Mouse (Mus musculus) embryonic fibroblast, embryonic 13.5 days (primary cell): ENCODE measurements around the gene Tifab. TPM values are rescaled to one million over a fixed set of nuclear protein-coding genes. Genes with fewer than 3 reads are reported as not detected.
A peak's percentile ranks its signal among the peaks of the same experiment; 100 is the strongest.
"Not testable (repeated sequence)": the region's sequence is repeated elsewhere in the genome, so short reads cannot be mapped to it uniquely, and the experiment has no call there.

Experiments used
- H3K27ac ChIP-seq: 2 replicates; pipeline ENCODE4 v1.5.1; 2012; ENCODE audit warnings: low read length, control low read depth, inconsistent platforms; ENCODE audit not compliant: insufficient read depth
- H3K4me1 ChIP-seq: 2 replicates; pipeline ENCODE4 v1.6.1; 2011; ENCODE audit warnings: low read length; ENCODE audit not compliant: control insufficient read depth, insufficient read depth
- H3K4me3 ChIP-seq: 2 replicates; pipeline ENCODE4 v1.5.1; 2011; ENCODE audit warnings: mild to moderate bottlenecking, control low read depth, low read length; ENCODE audit not compliant: insufficient read depth
- CTCF ChIP-seq: IDR thresholded peaks from 2 replicates; pipeline ENCODE4 v1.5.1; 2011; ENCODE audit warnings: mild to moderate bottlenecking, control low read depth, low read length, moderate library complexity, borderline replicate concordance; ENCODE audit not compliant: insufficient read depth
- POLR2A ChIP-seq: IDR thresholded peaks from 2 replicates; pipeline ENCODE4 v1.6.1; 2011; ENCODE audit warnings: low read depth, mild to moderate bottlenecking, control low read depth, low read length, moderate library complexity
- polyA plus RNA-seq: library from polyadenylated mRNA; stranded (reverse); fragments of >200 nt; gene quantifications from 2 replicates; pipeline ENCODE4 v1.2.4, GENCODE M21; 2011; ENCODE audit warnings: low read depth; ENCODE audit not compliant: missing spikeins, insufficient read length

The Tifab gene
- polyA plus RNA-seq, 1 experiment: not detected

DNA sequence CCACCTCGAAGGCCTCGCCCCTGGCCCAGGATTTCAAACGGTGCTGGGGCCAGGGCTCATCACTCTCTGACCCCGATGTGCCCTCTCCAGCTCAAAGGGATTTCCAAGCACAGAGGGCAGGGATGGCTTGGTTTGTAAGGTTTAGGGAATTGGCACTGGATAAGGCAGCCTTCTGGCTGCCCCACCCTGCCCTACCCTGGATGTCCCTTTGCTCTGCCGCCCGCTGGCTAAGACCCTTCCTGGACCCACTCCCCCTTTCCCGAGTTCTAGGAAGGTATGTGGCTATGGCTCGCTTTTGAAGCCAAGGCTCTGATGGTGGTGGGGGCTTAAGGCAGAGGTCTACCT is 30.4 kb upstream of the Tifab start:
- Histone ChIP-seq H3K4me1 (no peaks in the 10 kb centered on the region), H3K27ac (no peak overlapping the region), H3K4me3 (no peak overlapping the region)
- no peak for TF ChIP-seq CTCF
- TF ChIP-seq POLR2A: no peak

DNA sequence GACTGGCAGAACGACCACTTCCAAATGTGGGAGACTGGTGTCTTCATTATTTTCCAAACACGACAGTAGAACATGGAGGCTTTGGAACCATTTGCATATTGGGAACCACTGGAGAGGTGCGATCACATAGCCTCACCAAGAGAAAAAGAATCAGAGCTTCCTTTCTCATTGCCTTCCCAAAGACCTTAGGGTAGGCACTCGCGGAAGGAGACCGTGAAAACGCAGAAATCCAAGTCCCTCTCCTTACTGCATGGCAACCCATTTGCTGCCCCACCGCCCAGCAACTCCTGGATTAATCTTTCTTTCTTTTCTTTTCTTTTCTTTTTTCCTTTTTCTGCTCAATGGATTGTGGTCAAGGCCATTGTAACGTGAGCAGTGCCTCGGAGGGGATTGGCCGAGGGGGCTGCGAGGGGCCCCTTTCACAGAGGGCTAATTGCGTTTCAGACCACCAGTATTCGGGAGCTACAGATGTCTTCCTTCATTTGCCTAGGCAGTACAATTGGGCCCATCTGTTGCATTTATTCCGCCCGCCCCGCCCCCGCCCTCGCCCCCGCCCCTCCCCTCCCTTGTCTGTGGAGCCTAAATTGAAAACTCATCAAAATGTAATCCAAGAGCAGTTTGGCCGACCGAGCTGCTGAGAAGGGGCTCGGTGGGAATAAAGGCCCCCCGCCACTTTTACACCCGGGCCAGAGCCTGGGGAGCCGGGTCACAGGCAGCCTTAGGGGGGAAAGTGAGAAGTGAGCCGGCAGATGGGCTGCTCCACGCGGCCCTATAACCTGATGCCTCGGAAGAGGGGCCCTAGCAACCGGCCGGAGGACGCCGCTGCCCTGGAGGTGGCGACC is 29.8 kb upstream of the Tifab start:
- Histone ChIP-seq H3K27ac (no peak overlapping the region), H3K4me3 (no peak overlapping the region), H3K4me1 (no peaks in the 10 kb centered on the region)
- TF ChIP-seq CTCF (no peak), POLR2A (no peak)

DNA sequence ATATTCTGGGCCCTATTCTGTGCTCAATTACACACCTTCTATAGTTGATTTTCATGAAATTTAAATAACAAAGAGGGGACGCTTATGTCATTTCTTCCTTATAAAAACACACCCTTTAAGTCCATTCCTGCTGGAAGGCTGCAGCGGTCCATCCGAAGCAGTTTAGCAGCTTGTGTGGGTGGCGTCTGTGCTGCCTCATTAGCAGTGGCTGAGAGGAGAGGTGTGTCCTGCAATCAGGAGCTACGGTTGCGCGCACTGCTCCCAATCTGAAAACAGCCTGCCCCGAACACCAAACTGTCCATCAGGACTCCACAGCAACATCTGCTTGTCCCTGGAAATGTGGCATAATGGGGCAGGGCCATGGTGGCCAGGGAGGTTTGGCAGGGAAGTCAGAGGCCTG is 20.8 kb upstream of the Tifab start:
- no peaks in the 10 kb centered on the region for H3K4me1 ChIP-seq
- H3K27ac ChIP-seq: no peak overlapping the region
- TF ChIP-seq POLR2A (no peak), CTCF (no peak)
- no peak overlapping the region for H3K4me3 ChIP-seq

GRCm38 (mm10) chr13:56197473-56198266 is 19.0 kb upstream of the Tifab start:
- TF ChIP-seq POLR2A: no peak
- peak; percentile 100 for TF ChIP-seq CTCF
- Histone ChIP-seq H3K4me1 (no peaks in the 10 kb centered on the region), H3K27ac (no peak overlapping the region), H3K4me3 (no peak overlapping the region)

- H3K4me1 ChIP-seq: no peaks in the 10 kb centered on the region
- no peak overlapping the region for H3K4me3 ChIP-seq
- TF ChIP-seq CTCF (no peak), POLR2A (no peak)
- H3K27ac ChIP-seq: no peak overlapping the region
These were observed 18.3 kb upstream of the Tifab start for GRCm38 (mm10) chr13:56197031-56197430.

DNA sequence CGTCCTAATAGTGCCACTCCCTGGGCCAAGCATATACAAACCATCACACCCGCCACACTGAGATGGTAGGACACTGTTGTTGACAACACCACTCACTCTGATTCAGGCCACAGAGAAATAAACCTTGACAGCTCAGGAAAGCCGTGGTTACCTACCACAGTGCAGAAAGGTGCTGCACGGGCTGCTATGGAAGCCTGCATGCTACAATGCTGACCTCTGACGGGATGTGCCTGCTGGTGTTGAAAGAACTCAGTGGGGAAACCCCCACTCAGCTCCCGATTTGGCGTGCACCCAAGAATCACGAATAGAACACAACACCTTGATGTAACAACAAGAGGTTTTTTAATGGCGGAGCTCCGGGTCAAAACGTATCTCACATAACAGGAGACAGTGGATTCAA is 17.1 kb upstream of the Tifab start:
- H3K4me3 ChIP-seq, H3K27ac ChIP-seq, H3K4me1 ChIP-seq: not testable (repeated sequence)

- not testable (repeated sequence) for H3K4me3 ChIP-seq, H3K4me1 ChIP-seq, H3K27ac ChIP-seq
These were observed 15.5 kb upstream of the Tifab start for GRCm38 (mm10) chr13:56194181-56194580.

DNA sequence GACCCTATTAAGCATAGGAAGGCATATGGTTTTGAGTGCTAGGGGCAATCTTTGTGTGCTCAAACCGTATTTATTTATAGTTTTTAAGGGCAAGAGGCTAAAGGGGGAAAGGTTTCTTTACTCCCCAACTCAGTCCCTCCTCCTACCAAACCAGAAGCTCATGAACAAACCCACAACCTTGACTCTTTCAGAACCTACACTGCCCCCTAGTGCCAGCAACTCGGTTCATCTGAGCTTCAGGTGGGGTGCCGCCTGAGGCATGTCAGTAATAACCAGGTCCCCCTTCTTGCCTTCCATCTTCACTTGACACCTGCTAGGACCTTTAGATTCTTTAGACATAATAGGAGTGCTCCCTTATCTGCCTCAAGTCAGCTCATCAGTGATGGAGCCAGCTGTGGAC is 12.5 kb upstream of the Tifab start:
- H3K4me3 ChIP-seq: no peak overlapping the region
- no peak for TF ChIP-seq POLR2A
- TF ChIP-seq CTCF: no peak
- H3K4me1 ChIP-seq: no peaks in the 10 kb centered on the region
- H3K27ac ChIP-seq: no peak overlapping the region

DNA sequence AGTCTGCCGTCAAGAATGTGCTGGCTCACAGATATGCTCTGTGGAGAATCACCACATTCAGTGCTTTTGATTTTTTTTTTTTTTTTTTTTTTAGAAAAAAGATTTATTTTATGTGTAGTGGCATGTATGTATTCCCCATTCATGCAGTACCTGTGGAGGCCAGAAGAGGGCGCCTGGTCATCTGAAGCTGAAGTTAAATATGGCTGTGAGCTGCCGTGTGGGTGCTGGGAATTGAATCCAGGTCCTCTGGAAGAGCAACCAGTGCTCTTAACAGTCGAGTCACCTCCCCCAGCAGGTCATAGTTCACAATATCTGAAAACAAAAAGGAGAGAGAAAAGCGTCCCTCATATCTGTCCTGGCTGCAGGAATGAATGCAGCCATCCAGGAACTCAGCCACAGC is 11.0 kb upstream of the Tifab start:
- TF ChIP-seq CTCF (no peak), POLR2A (no peak)
- H3K4me1 ChIP-seq: no peaks in the 10 kb centered on the region
- H3K4me3 ChIP-seq: no peak overlapping the region
- no peak overlapping the region for H3K27ac ChIP-seq

DNA sequence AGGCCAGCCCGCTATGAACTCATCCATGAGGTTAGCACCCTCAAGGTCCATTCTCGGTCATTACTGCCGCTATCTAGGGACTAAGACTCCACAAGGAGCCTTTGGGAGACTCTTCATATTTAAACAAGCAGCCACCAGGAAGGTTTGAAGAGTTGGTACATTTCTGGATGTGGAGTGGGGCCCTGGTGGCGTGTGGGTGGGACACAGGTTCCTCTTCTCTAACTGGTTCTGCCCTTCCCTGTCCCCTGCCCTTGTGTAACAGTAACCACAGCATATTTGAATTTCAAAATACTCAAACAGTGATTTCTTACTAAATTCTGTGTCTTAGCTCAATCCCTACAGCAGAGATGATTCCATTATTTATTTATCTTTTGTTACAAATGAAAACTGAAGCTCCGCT is 5.0 kb upstream of the Tifab start:
- Histone ChIP-seq H3K4me3 (no peak overlapping the region), H3K27ac (no peak overlapping the region), H3K4me1 (no peaks in the 10 kb centered on the region)
- TF ChIP-seq CTCF (no peak), POLR2A (no peak)
